In the genomic region with DNA sequence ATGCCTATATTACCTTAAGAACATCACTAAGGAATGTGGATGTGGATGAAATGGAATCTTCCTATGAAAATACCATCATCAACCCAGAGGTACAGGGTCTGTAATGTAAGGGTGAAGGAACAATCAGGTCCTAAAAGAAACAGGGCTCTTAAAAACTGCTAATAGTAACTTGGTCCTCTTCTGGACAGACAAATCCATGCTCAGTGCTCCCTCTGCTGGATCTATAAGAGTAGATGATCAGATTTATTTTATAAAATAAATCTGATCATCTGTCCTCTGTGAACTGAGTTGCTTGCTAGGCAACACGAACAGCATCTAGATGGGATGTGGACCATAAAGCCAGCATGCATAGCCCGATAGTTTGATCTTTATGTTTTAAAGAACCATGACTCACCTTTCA, we compare ENCODE assay signal across 13 mouse cellular contexts.
DNase-seq lines count a peak whose midpoint lies in the region; ATAC-seq and TF ChIP-seq lines count a peak whose summit lies in the region.
"Had no signal": no experiment of that assay in that cellular context is flagged by ENCODE, and none has a peak within 500 bp of the region (broad histone marks: within the 10 kb centered on the region; RNA-seq: fewer than 3 reads in every experiment).

No protein-coding gene starts in this region.

- no peak overlapping the region for H3K4me3 ChIP-seq in hindbrain, embryonic 14.5 days (replicated peaks; ENCODE audit: low read length)
- no peak overlapping the region for H3K4me3 ChIP-seq in hindbrain, embryonic 12.5 days
- no peak overlapping the region for H3K4me3 ChIP-seq in lung, embryonic 14.5 days (ENCODE audit: low read depth, low read length)
- H3K4me3 ChIP-seq: limb, embryonic 13.5 days; neural tube, embryonic 12.5 days had no signal

- intact Hi-C loops in heart, postnatal 36 days (cut with DNase I), result no loop called here

- H3K9me3 ChIP-seq in hindbrain, embryonic 14.5 days (ENCODE audit: control insufficient read depth, low read length), result no peaks in the 10 kb centered on the region
- H3K9me3 ChIP-seq in hindbrain, embryonic 12.5 days (replicated peaks), result no peaks in the 10 kb centered on the region
- no peaks in the 10 kb centered on the region for H3K9me3 ChIP-seq in lung, embryonic 14.5 days (ENCODE audit: low read depth, low read length)
- H3K9me3 ChIP-seq: limb, embryonic 13.5 days; neural tube, embryonic 12.5 days had no signal

- no peak overlapping the region for H3K27ac ChIP-seq in hindbrain, embryonic 14.5 days
- H3K27ac ChIP-seq in hindbrain, embryonic 12.5 days, result no peak overlapping the region
- no peak overlapping the region for H3K27ac ChIP-seq in lung, embryonic 14.5 days (ENCODE audit: low read depth)
- H3K27ac ChIP-seq: limb, embryonic 13.5 days; neural tube, embryonic 12.5 days had no signal

- H3K4me1 ChIP-seq in hindbrain, embryonic 14.5 days (replicated peaks; ENCODE audit: control insufficient read depth, insufficient read depth, low read length), result no peaks in the 10 kb centered on the region
- no peaks in the 10 kb centered on the region for H3K4me1 ChIP-seq in hindbrain, embryonic 12.5 days
- H3K4me1 ChIP-seq in lung, embryonic 14.5 days (ENCODE audit: insufficient read depth), result no peaks in the 10 kb centered on the region
- H3K4me1 ChIP-seq: limb, embryonic 13.5 days; neural tube, embryonic 12.5 days had no signal

- 84% methylated on average over 2 of the region's 2 CpGs for WGBS in hindbrain, embryonic 14.5 days
- WGBS in hindbrain, embryonic 12.5 days, result 71% methylated on average over 2 of the region's 2 CpGs
- 65% methylated on average over 2 of the region's 2 CpGs for WGBS in lung, embryonic 14.5 days

- no peak overlapping the region for H3K9ac ChIP-seq in hindbrain, embryonic 14.5 days
- no peak overlapping the region for H3K9ac ChIP-seq in hindbrain, embryonic 12.5 days
- H3K9ac ChIP-seq in lung, embryonic 14.5 days, result no peak overlapping the region
- H3K9ac ChIP-seq: limb, embryonic 13.5 days; neural tube, embryonic 12.5 days had no signal

- peak; percentile 43 for TF ChIP-seq CTCF in lung, embryonic 14.5 days (IDR thresholded peaks at IDR 0.05; ENCODE audit: low read depth)

- H3K36me3 ChIP-seq in hindbrain, embryonic 14.5 days (replicated peaks; ENCODE audit: control insufficient read depth, insufficient read depth), result no peaks in the 10 kb centered on the region
- H3K36me3 ChIP-seq in hindbrain, embryonic 12.5 days, result no peaks in the 10 kb centered on the region
- H3K36me3 ChIP-seq in lung, embryonic 14.5 days (ENCODE audit: insufficient read depth), result no peaks in the 10 kb centered on the region
- H3K36me3 ChIP-seq: limb, embryonic 13.5 days; neural tube, embryonic 12.5 days had no signal

- no peaks in the 10 kb centered on the region for H3K27me3 ChIP-seq in hindbrain, embryonic 14.5 days (ENCODE audit: control insufficient read depth, insufficient read depth, low read length)
- no peaks in the 10 kb centered on the region for H3K27me3 ChIP-seq in hindbrain, embryonic 12.5 days
- H3K27me3 ChIP-seq in lung, embryonic 14.5 days (ENCODE audit: insufficient read depth, low read length), result no peaks in the 10 kb centered on the region
- H3K27me3 ChIP-seq: limb, embryonic 13.5 days; neural tube, embryonic 12.5 days had no signal

- H3K4me2 ChIP-seq in hindbrain, embryonic 14.5 days (replicated peaks), result no peak overlapping the region
- no peak overlapping the region for H3K4me2 ChIP-seq in hindbrain, embryonic 12.5 days (replicated peaks)
- no peak overlapping the region for H3K4me2 ChIP-seq in lung, embryonic 14.5 days
- H3K4me2 ChIP-seq: limb, embryonic 13.5 days; neural tube, embryonic 12.5 days had no signal

- peak; percentile 53 for DNase-seq in hindbrain, embryonic 14.5 days (ENCODE audit: low spot score)
- peak; percentile 61 for DNase-seq in lung, embryonic 14.5 days
- no peak for DNase-seq in lung, postnatal 10 days
- peak; percentile 12 for DNase-seq in R1 (ENCODE audit: low read depth, low spot score)
- peak; percentile 66 for DNase-seq in retina, embryonic 14.5 days (ENCODE audit: low spot score)
- DNase-seq in heart, postnatal 36 days, result no peak
- DNase-seq in urinary bladder, adult 2 months (ENCODE audit: low spot score), result no peak
- DNase-seq: adrenal gland, postnatal 14 days; cerebellum, adult 8-10 months; heart, postnatal 14 days had no signal

- ATAC-seq in hindbrain, embryonic 14.5 days (ENCODE audit: low FRiP score), result no peak
- no peak for ATAC-seq in hindbrain, embryonic 12.5 days (ENCODE audit: low FRiP score)
- ATAC-seq in lung, embryonic 14.5 days (ENCODE audit: insufficient read depth), result no peak

Comparison
In these comparisons a context has a peak if more than half of its experiments do, and no peak if none do; other contexts are left out.
1. DNase-seq: peak in hindbrain, embryonic 14.5 days (single experiment), lung, embryonic 14.5 days (single experiment), R1 (single experiment) and retina, embryonic 14.5 days (single experiment); none in lung, postnatal 10 days (single experiment), heart, postnatal 36 days (0 of 2) and urinary bladder, adult 2 months (single experiment).